Mouse (Mus musculus) limb, embryonic 13.5 days (tissue): Measurements from ENCODE around the gene Bbx. TPM values are rescaled to one million over a fixed set of nuclear protein-coding genes. Genes with fewer than 3 reads are reported as not detected.

Experiments
- ATAC-seq: fragments of 200-750 bp; cut with Nextera tagmentation; 2 replicates; pipeline ENCODE4 v1.8.0; 2017; ENCODE audit warnings: low read depth, moderate number of reproducible peaks, moderate TSS enrichment; ENCODE audit not compliant: low FRiP score
- H3K27ac ChIP-seq: fragments of 300-500 bp; sonication (generic); 2 replicates; pipeline ENCODE4 v1.5.1; 2015; ENCODE audit warnings: inconsistent platforms, mild to moderate bottlenecking, moderate library complexity
- H3K27me3 ChIP-seq: fragments of 300-500 bp; sonication (generic); 2 replicates; pipeline ENCODE4 v1.6.1; 2015; ENCODE audit warnings: mild to moderate bottlenecking, inconsistent platforms
- H3K36me3 ChIP-seq: fragments of 300-500 bp; sonication (generic); 2 replicates; pipeline ENCODE4 v1.6.1; 2015; ENCODE audit warnings: inconsistent platforms, mild to moderate bottlenecking, moderate library complexity
- H3K4me1 ChIP-seq: fragments of 300-500 bp; sonication (generic); 2 replicates; pipeline ENCODE4 v1.6.1; 2015; ENCODE audit warnings: inconsistent platforms
- H3K4me2 ChIP-seq: fragments of 300-500 bp; sonication (generic); replicated peaks from 2 replicates; pipeline ENCODE4 v1.6.1; 2015; ENCODE audit warnings: inconsistent platforms, mild to moderate bottlenecking, moderate library complexity
- H3K4me3 ChIP-seq: fragments of 300-500 bp; sonication (generic); 2 replicates; pipeline ENCODE4 v1.5.1; 2015; ENCODE audit warnings: moderate library complexity, mild to moderate bottlenecking, inconsistent platforms
- H3K9ac ChIP-seq: fragments of 300-500 bp; sonication (generic); 2 replicates; pipeline ENCODE4 v1.6.1; 2015; ENCODE audit warnings: mild to moderate bottlenecking, inconsistent platforms
- H3K9me3 ChIP-seq: fragments of 300-500 bp; sonication (generic); 2 replicates; pipeline ENCODE4 v1.6.1; 2016; ENCODE audit warnings: inconsistent platforms
- WGBS: fragments of 180-500 bp; shearing (Covaris S2); methylation state at CpG from one replicate; pipeline ENCODE4 v1.1.7; 2015; 5-methylcytosine and 5-hydroxymethylcytosine counted together
- polyA plus RNA-seq: library from polyadenylated mRNA; unstranded; fragments of >200 nt; fragmentation: Nextera tagmentation; extraction: Ambion mirVana; gene quantifications from 2 replicates; pipeline ENCODE4 v1.2.1, GENCODE M21; 2015

Bbx gene
- polyA plus RNA-seq, 1 experiment from 2014 or later: 54.4 TPM

DNA sequence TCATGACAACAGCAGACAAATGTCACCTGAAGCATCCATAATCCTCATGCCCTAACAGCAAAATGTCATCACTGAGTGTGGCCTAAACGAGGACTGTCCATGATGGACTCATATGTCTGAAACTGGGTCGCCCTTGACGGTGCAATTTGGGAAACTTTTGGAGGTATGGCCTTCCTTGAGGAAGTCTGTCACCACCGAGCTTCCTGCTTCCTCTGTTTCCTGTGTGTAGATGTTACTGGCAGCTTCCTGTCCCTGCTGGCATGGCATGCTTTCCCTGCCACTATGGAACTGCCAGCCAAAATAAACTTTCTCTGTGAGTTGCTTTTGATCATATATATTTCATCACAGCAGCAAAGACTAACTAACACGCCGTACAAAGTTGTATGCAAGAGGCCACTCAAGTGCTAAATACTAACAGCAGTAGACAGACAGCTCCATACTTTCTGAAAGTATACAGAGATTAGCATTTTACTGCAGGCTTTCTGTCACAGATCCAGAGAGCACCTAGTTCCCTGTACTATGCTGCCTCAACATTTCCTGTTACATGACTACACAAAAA lies 180.7 kb downstream of the Bbx start:
- H3K4me1 ChIP-seq: no peaks in the 10 kb centered on the region
- H3K9ac ChIP-seq: no peak overlapping the region
- no peaks in the 10 kb centered on the region for H3K36me3 ChIP-seq
- no peak for ATAC-seq
- H3K27ac ChIP-seq: no peak overlapping the region
- no peak overlapping the region for H3K4me3 ChIP-seq
- 81% methylated on average over 6 of the region's 6 CpGs for WGBS
- H3K27me3 ChIP-seq: no peaks in the 10 kb centered on the region
- H3K4me2 ChIP-seq: no peak overlapping the region
- H3K9me3 ChIP-seq: no peaks in the 10 kb centered on the region

DNA sequence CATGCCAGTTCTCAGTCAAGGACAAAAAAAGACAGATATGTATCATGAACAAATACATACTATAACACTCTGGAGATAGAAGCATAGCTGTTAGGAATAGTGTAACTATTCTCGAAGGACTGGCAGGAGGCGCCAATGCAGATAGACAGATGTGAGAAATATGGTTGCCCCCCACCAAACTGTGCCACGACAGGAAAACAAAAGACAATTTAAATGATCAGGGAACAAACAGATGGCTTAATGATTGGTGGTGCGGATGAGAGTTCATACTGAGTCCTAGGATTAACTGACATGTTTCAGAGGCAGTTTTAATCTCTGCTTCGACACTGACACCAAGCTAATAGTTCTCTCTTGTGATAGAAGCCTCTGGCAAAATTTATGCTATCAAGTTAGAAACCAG lies 181.7 kb downstream of the Bbx start:
- Histone ChIP-seq H3K27ac (no peak overlapping the region), H3K4me2 (no peak overlapping the region), H3K4me1 (no peaks in the 10 kb centered on the region), H3K27me3 (no peaks in the 10 kb centered on the region), H3K36me3 (peaks cover 4% of the 10 kb centered on the region; the same call in 1 of the 2 replicates), H3K9me3 (no peaks in the 10 kb centered on the region), H3K9ac (no peak overlapping the region), H3K4me3 (no peak overlapping the region)
- ATAC-seq: no peak
- WGBS: 86% methylated on average over 5 of the region's 5 CpGs

DNA sequence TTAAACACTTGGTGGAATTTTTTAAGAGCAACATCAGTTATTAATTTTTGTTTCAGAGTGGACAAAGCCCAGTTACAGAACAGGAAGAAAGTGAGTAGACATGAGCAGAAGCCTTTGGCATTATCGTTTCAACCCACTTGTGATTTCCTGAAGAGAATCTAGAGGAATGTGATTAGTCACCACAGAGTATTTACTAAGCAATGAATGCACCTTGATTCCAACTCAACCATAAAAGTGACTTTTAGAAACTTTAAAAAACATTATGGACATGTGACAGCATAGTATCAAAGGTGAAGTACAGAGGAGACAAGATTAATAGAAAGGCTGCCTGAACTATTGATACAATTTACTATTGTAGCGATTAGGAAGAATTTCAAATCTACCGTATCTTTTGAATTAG lies 183.2 kb downstream of the Bbx start:
- no peak overlapping the region for H3K9ac ChIP-seq
- 90% methylated on average over 3 of the region's 3 CpGs for WGBS

GRCm38 (mm10) chr16:50242444-50242843 lies 189.7 kb downstream of the Bbx start:
- Histone ChIP-seq H3K9me3 (no peaks in the 10 kb centered on the region), H3K4me1 (no peaks in the 10 kb centered on the region), H3K4me2 (no peak overlapping the region), H3K36me3 (peaks cover 18% of the 10 kb centered on the region), H3K27me3 (no peaks in the 10 kb centered on the region), H3K9ac (no peak overlapping the region), H3K4me3 (no peak overlapping the region), H3K27ac (no peak overlapping the region)
- WGBS: 71% methylated on average over 4 of the region's 4 CpGs
- no peak for ATAC-seq

More for the DNA sequence above, 183.2 kb downstream of the Bbx start:
- Histone ChIP-seq H3K27ac (no peak overlapping the region), H3K27me3 (no peaks in the 10 kb centered on the region), H3K4me2 (no peak overlapping the region), H3K9me3 (no peaks in the 10 kb centered on the region), H3K36me3 (peaks cover 4% of the 10 kb centered on the region; the same call in 1 of the 2 replicates), H3K4me3 (no peak overlapping the region), H3K4me1 (no peaks in the 10 kb centered on the region)
- no peak for ATAC-seq

- no peak overlapping the region for H3K4me3 ChIP-seq
- H3K4me1 ChIP-seq: no peaks in the 10 kb centered on the region
- peaks cover 22% of the 10 kb centered on the region for H3K36me3 ChIP-seq
- no peak overlapping the region for H3K9ac ChIP-seq
- WGBS: 68% methylated on average over 3 of the region's 3 CpGs
- H3K27ac ChIP-seq: no peak overlapping the region
- H3K9me3 ChIP-seq: no peaks in the 10 kb centered on the region
- ATAC-seq: no peak
- H3K27me3 ChIP-seq: no peaks in the 10 kb centered on the region
- no peak overlapping the region for H3K4me2 ChIP-seq
Observed at GRCm38 (mm10) chr16:50241604-50242003, 190.6 kb downstream of the Bbx start.

DNA sequence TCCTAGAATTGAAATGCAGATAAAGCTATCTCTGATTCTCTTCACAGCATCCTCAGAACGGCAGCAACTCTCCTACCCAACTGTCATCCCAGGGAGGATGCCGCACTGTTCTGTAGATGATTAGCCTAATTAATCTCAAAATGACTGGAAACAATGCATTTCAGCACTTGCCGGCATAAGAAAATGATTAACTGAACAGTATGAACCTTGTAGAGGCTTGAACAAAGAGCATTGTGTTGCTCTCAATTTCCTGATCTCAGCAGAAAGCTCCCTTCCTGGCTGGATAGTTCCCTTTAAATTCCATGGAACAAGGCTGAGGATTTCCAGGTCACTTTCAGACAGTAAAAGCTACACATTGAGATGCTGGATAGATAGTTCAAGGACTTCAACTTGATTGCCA lies 197.0 kb downstream of the Bbx start:
- no peaks in the 10 kb centered on the region for H3K27me3 ChIP-seq
- 74% methylated on average over 3 of the region's 3 CpGs for WGBS
- H3K4me1 ChIP-seq: no peaks in the 10 kb centered on the region
- no peak overlapping the region for H3K27ac ChIP-seq
- no peak for ATAC-seq
- H3K36me3 ChIP-seq: peaks cover 13% of the 10 kb centered on the region
- H3K9ac ChIP-seq: no peak overlapping the region
- no peak overlapping the region for H3K4me2 ChIP-seq
- H3K4me3 ChIP-seq: no peak overlapping the region
- H3K9me3 ChIP-seq: no peaks in the 10 kb centered on the region

- Histone ChIP-seq H3K4me1 (no peaks in the 10 kb centered on the region; the same call in 1 of the 2 replicates), H3K4me2 (no peak overlapping the region), H3K4me3 (no peak overlapping the region), H3K9ac (no peak overlapping the region), H3K27me3 (no peaks in the 10 kb centered on the region), H3K27ac (no peak overlapping the region), H3K36me3 (no peaks in the 10 kb centered on the region), H3K9me3 (no peaks in the 10 kb centered on the region)
- WGBS: 93% methylated on average over 2 of the region's 2 CpGs
- no peak for ATAC-seq
Observed at GRCm38 (mm10) chr16:50230624-50231023, 201.6 kb downstream of the Bbx start.

GRCm38 (mm10) chr16:50228833-50229232 lies 203.4 kb downstream of the Bbx start:
- H3K4me3 ChIP-seq: no peak overlapping the region
- no peak for ATAC-seq
- WGBS: 95% methylated on average over 1 of the region's 1 CpGs

DNA sequence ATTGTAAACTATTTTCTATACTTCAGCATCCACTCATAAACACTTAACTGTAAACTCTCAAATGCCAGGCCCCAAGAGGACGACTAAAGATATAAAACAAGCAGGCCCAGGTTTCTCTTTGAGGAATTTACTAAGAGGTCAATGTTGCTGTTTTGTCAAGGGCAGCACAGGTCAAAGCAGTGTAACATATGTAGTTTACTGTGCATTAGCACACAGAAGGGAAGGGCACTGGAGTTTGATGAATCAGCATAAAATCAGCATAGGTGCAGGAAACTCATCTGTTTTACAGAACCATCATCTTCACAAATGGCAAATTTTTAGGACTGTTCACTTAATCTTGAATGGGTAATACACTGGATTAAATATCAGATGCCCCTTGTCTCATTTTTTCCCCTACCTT lies 205.9 kb downstream of the Bbx start:
- no peak for ATAC-seq
- no peaks in the 10 kb centered on the region for H3K27me3 ChIP-seq
- H3K9ac ChIP-seq: no peak overlapping the region
- peaks cover 15% of the 10 kb centered on the region; the same call in 1 of the 2 replicates for H3K36me3 ChIP-seq
- 33% methylated on average over 1 of the region's 1 CpGs for WGBS
- no peaks in the 10 kb centered on the region for H3K9me3 ChIP-seq
- H3K27ac ChIP-seq: no peak overlapping the region
- H3K4me1 ChIP-seq: no peaks in the 10 kb centered on the region; the same call in 1 of the 2 replicates
- no peak overlapping the region for H3K4me2 ChIP-seq
- H3K4me3 ChIP-seq: no peak overlapping the region

More at GRCm38 (mm10) chr16:50228833-50229232, 203.4 kb downstream of the Bbx start:
- Histone ChIP-seq H3K4me2 (no peak overlapping the region), H3K9ac (no peak overlapping the region), H3K9me3 (no peaks in the 10 kb centered on the region), H3K36me3 (peaks cover 8% of the 10 kb centered on the region; the same call in 1 of the 2 replicates), H3K27ac (no peak overlapping the region), H3K4me1 (no peaks in the 10 kb centered on the region; the same call in 1 of the 2 replicates), H3K27me3 (no peaks in the 10 kb centered on the region)

DNA sequence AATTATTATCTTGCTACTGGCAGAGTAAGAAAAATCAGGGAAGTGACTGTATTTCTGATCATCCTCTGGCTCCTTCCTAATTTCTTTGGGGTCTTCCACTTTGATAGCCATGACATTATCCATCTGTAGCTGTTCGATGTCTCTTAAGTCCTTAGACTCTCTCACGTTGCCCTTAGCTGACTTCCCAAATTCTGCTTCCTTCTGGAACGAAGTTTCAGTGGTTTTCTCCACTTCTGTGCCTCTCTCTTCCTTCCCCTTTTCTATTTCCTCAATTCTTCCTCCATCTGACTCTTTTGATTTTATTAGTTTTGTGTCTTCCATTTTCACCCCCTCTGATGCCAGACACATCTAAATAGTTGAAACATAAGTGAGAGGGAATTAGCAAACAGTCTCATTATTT lies 207.2 kb downstream of the Bbx start:
- Histone ChIP-seq H3K9me3 (no peaks in the 10 kb centered on the region), H3K9ac (no peak overlapping the region), H3K36me3 (peaks cover 22% of the 10 kb centered on the region), H3K27me3 (no peaks in the 10 kb centered on the region), H3K4me2 (no peak overlapping the region), H3K27ac (no peak overlapping the region), H3K4me1 (no peaks in the 10 kb centered on the region; the same call in 1 of the 2 replicates), H3K4me3 (no peak overlapping the region)
- ATAC-seq: no peak
- 91% methylated on average over 3 of the region's 3 CpGs for WGBS

DNA sequence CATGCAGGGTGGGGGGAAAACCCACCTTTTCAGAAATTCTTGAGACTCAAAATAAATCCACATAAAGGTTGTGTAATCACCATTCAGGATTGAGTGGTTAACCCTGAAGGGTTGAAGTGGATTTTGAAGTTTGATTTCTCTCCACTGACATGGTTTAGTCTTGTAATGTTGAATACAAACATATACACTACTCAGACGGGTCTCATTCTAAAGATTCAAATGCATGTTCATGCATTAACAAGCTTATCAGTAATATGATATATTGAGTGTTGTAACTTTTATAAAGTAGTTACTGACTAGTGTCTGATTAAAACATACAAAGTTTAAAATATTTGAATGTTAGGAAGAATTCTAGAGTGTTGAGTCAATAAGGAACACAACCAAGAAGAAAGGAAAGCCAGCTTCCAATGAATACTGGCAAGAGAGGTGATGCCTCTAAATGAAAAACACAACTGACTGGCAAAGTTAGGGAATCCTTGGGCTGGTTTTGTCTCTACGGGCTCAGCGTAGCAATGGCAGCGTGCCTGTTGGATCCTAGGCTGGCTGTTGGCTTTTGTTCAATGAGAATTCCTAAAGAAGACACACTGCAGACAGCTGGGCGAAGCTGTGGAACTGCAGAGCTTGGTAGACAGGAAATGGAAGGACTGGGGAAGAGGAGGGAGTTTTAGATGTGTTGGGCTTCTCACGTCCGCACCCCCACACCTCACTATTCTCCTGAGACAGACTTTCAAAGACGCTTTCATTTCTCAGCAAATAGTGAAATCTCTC lies 211.3 kb downstream of the Bbx start:
- Histone ChIP-seq H3K9me3 (no peaks in the 10 kb centered on the region), H3K9ac (no peak overlapping the region), H3K4me3 (no peak overlapping the region), H3K4me1 (no peaks in the 10 kb centered on the region), H3K36me3 (peaks cover 28% of the 10 kb centered on the region), H3K4me2 (no peak overlapping the region), H3K27ac (no peak overlapping the region), H3K27me3 (no peaks in the 10 kb centered on the region)
- WGBS: 78% methylated on average over 8 of the region's 8 CpGs
- no peak for ATAC-seq

GRCm38 (mm10) chr16:50217084-50217483 lies 215.1 kb downstream of the Bbx start:
- Histone ChIP-seq H3K4me3 (no peak overlapping the region), H3K4me2 (no peak overlapping the region), H3K9me3 (no peaks in the 10 kb centered on the region), H3K4me1 (no peaks in the 10 kb centered on the region), H3K27me3 (no peaks in the 10 kb centered on the region), H3K9ac (no peak overlapping the region), H3K36me3 (peaks cover 15% of the 10 kb centered on the region), H3K27ac (no peak overlapping the region)
- ATAC-seq: no peak
